Mouse (Mus musculus): ENCODE data around the gene Pdxp. TPM values are rescaled to one million over a fixed set of nuclear protein-coding genes. Genes with fewer than 3 reads are reported as not detected.

Gene Pdxp
- polyA plus RNA-seq, 1 experiment from 2014 or later: 19.9 TPM

- H3K9ac ChIP-seq: peak within 1 kb of the TSS; percentile 40
- under 1% methylated on average over 24 of the region's 24 CpGs for WGBS
- no peaks in the 10 kb centered on the region for H3K9me3 ChIP-seq (replicated peaks)
- peak within 1 kb of the TSS; percentile 52 for H3K4me3 ChIP-seq (replicated peaks)
- no peaks in the 10 kb centered on the region for H3K27me3 ChIP-seq
- ATAC-seq (ENCODE audit: insufficient number of reproducible peaks, low FRiP score, low TSS enrichment, low read depth): peak; percentile 96
- peak within 1 kb of the TSS; percentile 85 for H3K4me2 ChIP-seq (replicated peaks)
- H3K27ac ChIP-seq (replicated peaks): no peak within 1 kb of the TSS
- no peaks in the 10 kb centered on the region for H3K36me3 ChIP-seq
- H3K4me1 ChIP-seq: peaks cover 19% of the 10 kb centered on the region
These were observed 33.9 kb downstream of the Pdxp start, which contains the start of gene Triobp for GRCm38 (mm10) chr15:78947657-78948056. Triobp (plus strand) TSS chr15:78947724.

- Histone ChIP-seq H3K4me2 (replicated peaks) (peak overlapping the region; percentile 85), H3K4me3 (replicated peaks) (peak overlapping the region; percentile 52), H3K4me1 (peaks cover 15% of the 10 kb centered on the region), H3K27ac (replicated peaks) (no peak overlapping the region), H3K27me3 (no peaks in the 10 kb centered on the region), H3K36me3 (no peaks in the 10 kb centered on the region), H3K9me3 (replicated peaks) (no peaks in the 10 kb centered on the region), H3K9ac (peak overlapping the region; percentile 40; the same call in 1 of the 2 replicates)
- 2% methylated on average over 11 of the region's 11 CpGs for WGBS
- ATAC-seq (ENCODE audit: insufficient number of reproducible peaks, low FRiP score, low TSS enrichment, low read depth): no peak
These were observed 34.5 kb downstream of the Pdxp start for GRCm38 (mm10) chr15:78948152-78948725.

GRCm38 (mm10) chr15:78948883-78949282 is 35.2 kb downstream of the Pdxp start:
- 92% methylated on average over 3 of the region's 3 CpGs for WGBS
- H3K4me2 ChIP-seq (replicated peaks): no peak overlapping the region

GRCm38 (mm10) chr15:78955663-78956062 is 41.9 kb downstream of the Pdxp start:
- Histone ChIP-seq H3K9ac (no peak overlapping the region), H3K27ac (replicated peaks) (no peak overlapping the region), H3K4me2 (replicated peaks) (no peak overlapping the region), H3K27me3 (no peaks in the 10 kb centered on the region), H3K4me3 (replicated peaks) (no peak overlapping the region), H3K9me3 (replicated peaks) (no peaks in the 10 kb centered on the region), H3K4me1 (peaks cover 4% of the 10 kb centered on the region), H3K36me3 (0 out of 2 replicates have a peak, but pooled peaks cover 4% of the 10 kb centered on the region)
- no peak for ATAC-seq (ENCODE audit: insufficient number of reproducible peaks, low FRiP score, low TSS enrichment, low read depth)
- 67% methylated on average over 3 of the region's 3 CpGs for WGBS

More at GRCm38 (mm10) chr15:78948883-78949282, 35.2 kb downstream of the Pdxp start:
- Histone ChIP-seq H3K9ac (no peak overlapping the region), H3K4me3 (replicated peaks) (no peak overlapping the region), H3K27me3 (no peaks in the 10 kb centered on the region), H3K9me3 (replicated peaks) (no peaks in the 10 kb centered on the region), H3K36me3 (no peaks in the 10 kb centered on the region), H3K27ac (replicated peaks) (no peak overlapping the region), H3K4me1 (peaks cover 14% of the 10 kb centered on the region)
- ATAC-seq (ENCODE audit: insufficient number of reproducible peaks, low FRiP score, low TSS enrichment, low read depth): no peak

- Histone ChIP-seq H3K36me3 (peaks cover 4% of the 10 kb centered on the region; the same call in 1 of the 2 replicates), H3K27ac (replicated peaks) (no peak overlapping the region), H3K4me1 (peaks cover 4% of the 10 kb centered on the region), H3K4me3 (replicated peaks) (no peak overlapping the region), H3K27me3 (no peaks in the 10 kb centered on the region), H3K9ac (no peak overlapping the region), H3K4me2 (replicated peaks) (no peak overlapping the region), H3K9me3 (replicated peaks) (no peaks in the 10 kb centered on the region)
- WGBS: 78% methylated on average over 4 of the region's 4 CpGs
- no peak for ATAC-seq (ENCODE audit: insufficient number of reproducible peaks, low FRiP score, low TSS enrichment, low read depth)
These were observed 42.6 kb downstream of the Pdxp start for GRCm38 (mm10) chr15:78956351-78956750.

GRCm38 (mm10) chr15:78957021-78957420 is 43.3 kb downstream of the Pdxp start:
- peak; percentile 32; the same call in 1 of the 2 replicates for ATAC-seq (ENCODE audit: insufficient number of reproducible peaks, low FRiP score, low TSS enrichment, low read depth)
- 53% methylated on average over 15 of the region's 15 CpGs for WGBS
- H3K4me2 ChIP-seq (replicated peaks): peak overlapping the region; percentile 8; the same call in 1 of the 2 replicates
- H3K27me3 ChIP-seq: no peaks in the 10 kb centered on the region
- peaks cover 10% of the 10 kb centered on the region; the same call in 1 of the 2 replicates for H3K36me3 ChIP-seq
- 0 out of 2 replicates have a peak overlapping the region, but pooled peaks have one; percentile 45 for H3K27ac ChIP-seq (replicated peaks)
- no peak overlapping the region for H3K9ac ChIP-seq
- H3K9me3 ChIP-seq (replicated peaks): no peaks in the 10 kb centered on the region
- peaks cover 4% of the 10 kb centered on the region for H3K4me1 ChIP-seq
- H3K4me3 ChIP-seq (replicated peaks): no peak overlapping the region

GRCm38 (mm10) chr15:78959537-78959936 is 45.8 kb downstream of the Pdxp start:
- Histone ChIP-seq H3K9ac (no peak overlapping the region), H3K27ac (replicated peaks) (no peak overlapping the region), H3K4me1 (peaks cover 8% of the 10 kb centered on the region), H3K36me3 (peaks cover 10% of the 10 kb centered on the region; the same call in 1 of the 2 replicates), H3K4me2 (replicated peaks) (no peak overlapping the region), H3K27me3 (no peaks in the 10 kb centered on the region), H3K4me3 (replicated peaks) (no peak overlapping the region), H3K9me3 (replicated peaks) (no peaks in the 10 kb centered on the region)
- no peak for ATAC-seq (ENCODE audit: insufficient number of reproducible peaks, low FRiP score, low TSS enrichment, low read depth)
- 88% methylated on average over 11 of the region's 11 CpGs for WGBS

GRCm38 (mm10) chr15:78960088-78960487 is 46.4 kb downstream of the Pdxp start:
- Histone ChIP-seq H3K4me1 (peaks cover 8% of the 10 kb centered on the region), H3K4me3 (replicated peaks) (no peak overlapping the region), H3K9ac (no peak overlapping the region), H3K9me3 (replicated peaks) (no peaks in the 10 kb centered on the region), H3K4me2 (replicated peaks) (no peak overlapping the region), H3K27ac (replicated peaks) (no peak overlapping the region), H3K27me3 (no peaks in the 10 kb centered on the region), H3K36me3 (peaks cover 10% of the 10 kb centered on the region; the same call in 1 of the 2 replicates)
- no peak for ATAC-seq (ENCODE audit: insufficient number of reproducible peaks, low FRiP score, low TSS enrichment, low read depth)
- WGBS: 70% methylated on average over 4 of the region's 4 CpGs

GRCm38 (mm10) chr15:78962885-78963284 is 49.2 kb downstream of the Pdxp start:
- Histone ChIP-seq H3K4me3 (replicated peaks) (no peak overlapping the region), H3K27me3 (no peaks in the 10 kb centered on the region), H3K4me1 (0 out of 2 replicates have a peak, but pooled peaks cover 4% of the 10 kb centered on the region), H3K4me2 (replicated peaks) (no peak overlapping the region), H3K27ac (replicated peaks) (no peak overlapping the region), H3K9me3 (replicated peaks) (no peaks in the 10 kb centered on the region), H3K36me3 (peaks cover 10% of the 10 kb centered on the region; the same call in 1 of the 2 replicates), H3K9ac (no peak overlapping the region)
- WGBS: 34% methylated on average over 2 of the region's 2 CpGs
- peak; percentile 60 for ATAC-seq (ENCODE audit: insufficient number of reproducible peaks, low FRiP score, low TSS enrichment, low read depth)

Small RNA genes within 50 kb of the gene (microRNA-seq; reads per million reads assigned to microRNA genes)
- not detected for gene Mir6955 (ENCODE audit: borderline number of aligned reads)

Other genes starting within 250 kb of the Pdxp start
- 0.09 and 0.21 TPM in 2 replicates for gene Elfn2, start 195.1 kb upstream of the Pdxp start, polyA plus RNA-seq (2015; fragmentation: Nextera tagmentation; extraction: Ambion mirVana)
- gene Mfng, start 140.4 kb upstream of the Pdxp start, polyA plus RNA-seq (2015; fragmentation: Nextera tagmentation; extraction: Ambion mirVana): 21.3 and 22.8 TPM in 2 replicates
- 4.3 TPM in 2 replicates for gene Card10, start 110.9 kb upstream of the Pdxp start, polyA plus RNA-seq (2015; fragmentation: Nextera tagmentation; extraction: Ambion mirVana)
- 41.5 and 43.8 TPM in 2 replicates for gene Cdc42ep1, start 71.3 kb upstream of the Pdxp start, polyA plus RNA-seq (2015; fragmentation: Nextera tagmentation; extraction: Ambion mirVana)
- 1.0 TPM in 2 replicates for gene Lgals2, start 58.4 kb upstream of the Pdxp start, polyA plus RNA-seq (2015; fragmentation: Nextera tagmentation; extraction: Ambion mirVana)
- gene Gga1, start 36.7 kb upstream of the Pdxp start, polyA plus RNA-seq (2015; fragmentation: Nextera tagmentation; extraction: Ambion mirVana): 56.0 and 62.0 TPM in 2 replicates
- gene Gm49510, start 14.3 kb upstream of the Pdxp start, polyA plus RNA-seq (2015; fragmentation: Nextera tagmentation; extraction: Ambion mirVana): 0.71 and 0.85 TPM in 2 replicates
- 56.7 and 68.1 TPM in 2 replicates for gene Sh3bp1, start 14.2 kb upstream of the Pdxp start, polyA plus RNA-seq (2015; fragmentation: Nextera tagmentation; extraction: Ambion mirVana)
- gene Lgals1, start 12.8 kb downstream of the Pdxp start, polyA plus RNA-seq (2015; fragmentation: Nextera tagmentation; extraction: Ambion mirVana): 2,635 and 2,725 TPM in 2 replicates
- gene Nol12, start 21.0 kb downstream of the Pdxp start, polyA plus RNA-seq (2015; fragmentation: Nextera tagmentation; extraction: Ambion mirVana): 52.7 and 53.7 TPM in 2 replicates
- gene Triobp, start 33.8 kb downstream of the Pdxp start, polyA plus RNA-seq (2015; fragmentation: Nextera tagmentation; extraction: Ambion mirVana): 54.6 and 61.4 TPM in 2 replicates
- 553 and 582 TPM in 2 replicates for gene H1f0, start 114.5 kb downstream of the Pdxp start, polyA plus RNA-seq (2015; fragmentation: Nextera tagmentation; extraction: Ambion mirVana)
- 0.14 and 0.37 TPM in 2 replicates for gene Galr3, start 128.0 kb downstream of the Pdxp start, polyA plus RNA-seq (2015; fragmentation: Nextera tagmentation; extraction: Ambion mirVana)
- gene Ankrd54, start 149.0 kb downstream of the Pdxp start, polyA plus RNA-seq (2015; fragmentation: Nextera tagmentation; extraction: Ambion mirVana): 58.7 and 71.7 TPM in 2 replicates
- 197 and 205 TPM in 2 replicates for gene Eif3l, start 161.3 kb downstream of the Pdxp start, polyA plus RNA-seq (2015; fragmentation: Nextera tagmentation; extraction: Ambion mirVana)
- gene Micall1, start 195.0 kb downstream of the Pdxp start, polyA plus RNA-seq (2015; fragmentation: Nextera tagmentation; extraction: Ambion mirVana): 16.8 and 17.3 TPM in 2 replicates
- gene Polr2f, start 227.1 kb downstream of the Pdxp start, polyA plus RNA-seq (2015; fragmentation: Nextera tagmentation; extraction: Ambion mirVana): 304 and 333 TPM in 2 replicates
- gene 1700088E04Rik, start 227.3 kb downstream of the Pdxp start, polyA plus RNA-seq (2015; fragmentation: Nextera tagmentation; extraction: Ambion mirVana): 17.2 and 25.2 TPM in 2 replicates

All from embryonic facial prominence, embryonic 15.5 days (tissue).